Mouse (Mus musculus) neutrophil, adult 65 days (primary cell): ENCODE data around the gene Mfsd4b3. TPM values are rescaled to one million over a fixed set of nuclear protein-coding genes. Genes with fewer than 3 reads are reported as not detected.

Experiments
- total RNA-seq: library from RNA; stranded (reverse); gene quantifications from 2 replicates; pipeline ENCODE4 v1.2.4, GENCODE M21; 2023

The Mfsd4b3 gene
- total RNA-seq = 0.35 and 0.82 TPM in 2 replicates

DNA sequence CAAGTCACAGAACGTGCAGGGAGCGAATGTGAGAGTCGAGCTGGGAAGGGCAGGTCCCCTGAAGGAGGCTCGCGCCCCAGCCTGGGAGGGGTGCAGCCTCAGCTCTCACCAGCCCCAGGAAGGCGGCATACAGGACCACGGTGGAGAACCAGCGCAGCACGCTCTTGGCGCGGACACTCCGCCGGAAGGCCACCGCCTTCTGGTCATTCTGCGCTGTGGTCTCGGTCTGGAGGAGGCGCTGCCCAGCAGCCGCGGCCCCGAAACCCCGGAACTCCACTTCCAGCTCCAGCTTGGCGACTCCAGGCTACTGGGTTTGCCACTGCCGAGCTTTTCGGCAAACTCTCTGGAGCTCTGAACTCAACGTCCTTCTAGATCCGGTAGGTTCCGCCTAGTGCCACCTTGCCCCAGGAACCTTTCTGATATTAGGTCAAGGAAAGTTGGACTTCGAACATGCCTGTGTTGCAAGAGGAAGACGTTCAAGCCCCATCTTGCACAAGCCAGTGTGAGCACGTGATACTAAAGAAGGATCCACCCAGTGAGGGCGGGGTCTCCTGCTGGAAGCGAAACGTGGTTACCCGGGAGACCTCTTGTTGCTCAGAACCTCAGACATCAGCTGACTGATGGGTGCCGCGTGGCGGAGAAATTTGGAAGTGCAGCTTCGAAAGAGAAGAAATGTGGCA is at the start of gene Mfsd4b3:
Mfsd4b3 (minus strand) TSS at position 393 of the 680 bp plus-strand sequence.

DNA sequence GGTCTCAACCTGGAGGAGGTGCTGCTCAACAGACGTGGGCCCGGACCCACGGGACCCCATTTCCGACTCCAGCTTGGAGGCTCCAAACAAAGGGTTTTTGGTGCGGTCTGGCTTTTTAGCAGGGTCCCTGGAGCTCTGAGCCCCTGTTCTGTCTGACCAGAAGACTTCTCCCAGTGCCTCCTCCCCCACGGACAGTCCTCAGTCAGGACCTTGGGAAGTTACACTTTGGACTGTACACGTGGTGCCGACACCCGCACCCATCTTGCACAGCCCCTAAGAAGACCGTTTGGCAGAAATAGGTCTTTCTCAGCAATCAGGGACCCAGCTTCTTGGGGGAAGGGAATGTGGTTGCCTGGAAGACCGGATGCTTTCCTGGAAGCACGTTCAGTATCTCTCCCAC is 26.5 kb upstream of the Mfsd4b3 start, which contains the start of gene Mfsd4b5:
Mfsd4b5 (minus strand) TSS at position 181 of the 400 bp plus-strand sequence.

DNA sequence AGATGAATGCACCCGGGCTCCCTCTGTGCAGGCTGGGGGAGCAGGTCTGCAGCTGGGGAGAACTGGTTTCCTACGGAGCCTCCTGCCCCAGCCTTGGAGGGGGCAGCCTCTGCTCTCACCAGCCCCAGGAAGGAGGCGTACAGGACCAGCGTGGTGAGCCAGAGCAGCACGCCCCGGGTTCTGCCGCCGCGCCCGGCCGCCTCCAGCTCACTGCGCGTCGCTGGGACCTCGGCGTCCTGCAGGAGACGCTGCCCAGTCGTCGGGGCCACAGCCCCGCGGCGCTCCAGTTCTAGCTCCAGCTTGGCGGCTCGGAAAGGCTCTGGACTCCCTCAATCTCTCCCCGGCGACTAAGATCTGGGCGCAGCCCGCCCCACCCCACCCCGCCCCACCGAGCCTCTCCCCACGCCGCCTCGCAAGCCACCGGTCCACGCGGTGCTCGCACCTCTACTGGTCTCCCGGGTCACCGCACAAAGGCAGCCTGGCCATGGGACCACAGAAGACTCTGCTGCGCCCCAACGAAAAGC is 33.3 kb downstream of the Mfsd4b3 start, which contains the start of gene Mfsd4b2:
Mfsd4b2 (minus strand) TSS at position 308 of the 524 bp plus-strand sequence.

DNA sequence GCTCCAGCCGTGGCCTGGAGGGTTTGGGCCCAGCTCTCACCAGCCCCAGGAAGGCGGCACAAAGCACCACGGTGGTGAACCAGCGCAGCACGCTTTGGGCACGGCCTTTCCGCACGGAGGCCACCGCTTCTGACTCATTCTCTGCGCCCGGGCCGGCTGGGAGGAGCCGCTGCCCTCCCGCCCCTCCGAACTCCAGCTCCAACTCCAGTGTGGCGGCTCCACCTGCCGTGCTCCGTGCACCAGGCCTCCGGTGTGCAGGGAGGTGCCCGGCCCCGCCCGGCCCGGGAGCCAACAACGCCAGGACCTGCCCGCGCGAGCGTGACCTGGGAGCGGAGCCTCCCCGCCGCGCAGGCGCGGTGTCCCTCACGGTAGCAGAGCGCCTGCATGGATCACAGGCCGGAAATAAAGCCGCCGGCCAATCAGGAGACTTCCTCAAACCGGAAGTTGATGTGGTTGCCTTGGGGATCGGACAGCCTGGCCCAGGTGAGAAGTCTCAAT is 61.0 kb downstream of the Mfsd4b3 start, which contains the start of gene Mfsd4b4:
Mfsd4b4 (minus strand) TSS at position 365 of the 498 bp plus-strand sequence.

Other genes starting within 250 kb of the Mfsd4b3 start
- gene Rev3l, start 228.0 kb downstream of the Mfsd4b3 start, total RNA-seq = 18.1 and 29.4 TPM in 2 replicates
- gene Mfsd4b4, start 60.9 kb downstream of the Mfsd4b3 start, total RNA-seq = 0.88 and 1.1 TPM in 2 replicates
- not detected in 2 replicates for gene Mfsd4b2, start 33.2 kb downstream of the Mfsd4b3 start, total RNA-seq
- gene Mfsd4b5, start 26.5 kb upstream of the Mfsd4b3 start, total RNA-seq = 0.61 and 1.1 TPM in 2 replicates
- not detected in 2 replicates for gene Mfsd4b1, start 65.1 kb upstream of the Mfsd4b3 start, total RNA-seq
- gene Slc16a10, start 182.1 kb upstream of the Mfsd4b3 start, total RNA-seq = 13.6 and 17.1 TPM in 2 replicates